Mouse (Mus musculus) heart, postnatal 0 days (tissue): ENCODE data around the gene Rsph10b.

Experiments
- CTCF ChIP-seq: IDR thresholded peaks from 2 replicates; pipeline ENCODE4 v1.5.1; 2016; ENCODE audit warnings: antibody characterized with exemption, control low read depth, low read depth
- EP300 ChIP-seq: IDR thresholded peaks from 2 replicates; pipeline ENCODE4 v1.6.1; 2016; ENCODE audit warnings: antibody characterized with exemption, low read depth

- TF ChIP-seq CTCF (no peak), EP300 (no peak)
Measured at GRCm38 (mm10) chr5:143943231-143944125, 10.6 kb downstream of the Rsph10b start.
